Mouse (Mus musculus) heart, embryonic 13.5 days (tissue): ENCODE results near the gene Pilrb2. TPM values are rescaled to one million over a fixed set of nuclear protein-coding genes. Genes with fewer than 3 reads are reported as not detected.
"Not testable (repeated sequence)": the region's sequence is repeated elsewhere in the genome, so short reads cannot be mapped to it uniquely, and the experiment has no call there.

Source experiments
- ATAC-seq: fragments of 200-750 bp; cut with Nextera tagmentation; 2 replicates; pipeline ENCODE4 v1.8.0; 2017; ENCODE audit warnings: moderate TSS enrichment; ENCODE audit not compliant: insufficient number of reproducible peaks, low FRiP score, low TSS enrichment; ENCODE audit errors: extremely low read depth
- H3K27ac ChIP-seq: fragments of 300-500 bp; sonication (generic); replicated peaks from 2 replicates; pipeline ENCODE4 v1.5.1; 2015; ENCODE audit warnings: moderate library complexity, mild to moderate bottlenecking, inconsistent platforms
- H3K27me3 ChIP-seq: fragments of 300-500 bp; sonication (generic); replicated peaks from 2 replicates; pipeline ENCODE4 v1.6.1; 2015; ENCODE audit warnings: mild to moderate bottlenecking, inconsistent platforms
- H3K36me3 ChIP-seq: fragments of 300-500 bp; sonication (generic); 2 replicates; pipeline ENCODE4 v1.6.1; 2015; ENCODE audit warnings: mild to moderate bottlenecking, inconsistent platforms
- H3K4me1 ChIP-seq: fragments of 300-500 bp; sonication (generic); 2 replicates; pipeline ENCODE4 v1.6.1; 2015; ENCODE audit warnings: inconsistent platforms
- H3K4me2 ChIP-seq: fragments of 300-500 bp; sonication (generic); 2 replicates; pipeline ENCODE4 v1.6.1; 2015; ENCODE audit warnings: inconsistent platforms, mild to moderate bottlenecking, moderate library complexity
- H3K4me3 ChIP-seq: fragments of 300-500 bp; sonication (generic); 2 replicates; pipeline ENCODE4 v1.5.1; 2015; ENCODE audit warnings: moderate library complexity, mild to moderate bottlenecking, inconsistent platforms
- H3K9ac ChIP-seq: fragments of 300-500 bp; sonication (generic); 2 replicates; pipeline ENCODE4 v1.6.1; 2015; ENCODE audit warnings: inconsistent platforms, mild to moderate bottlenecking, moderate library complexity
- H3K9me3 ChIP-seq: fragments of 300-500 bp; sonication (generic); 2 replicates; pipeline ENCODE4 v1.6.1; 2016; ENCODE audit warnings: inconsistent platforms
- WGBS: fragments of 180-500 bp; shearing (Covaris S2); methylation state at CpG from one replicate; pipeline ENCODE4 v1.1.7; 2015; ENCODE audit warnings: mixed read lengths; 5-methylcytosine and 5-hydroxymethylcytosine counted together
- polyA plus RNA-seq: library from polyadenylated mRNA; unstranded; fragments of >200 nt; fragmentation: Nextera tagmentation; extraction: Ambion mirVana; gene quantifications from 2 replicates; pipeline ENCODE4 v1.2.1, GENCODE M21; 2015

Pilrb2 gene
- polyA plus RNA-seq, 1 experiment from 2014 or later: 3.2 TPM

- not testable (repeated sequence) for H3K9ac ChIP-seq, H3K27ac ChIP-seq, H3K4me3 ChIP-seq, H3K4me1 ChIP-seq, ATAC-seq, H3K27me3 ChIP-seq, H3K9me3 ChIP-seq, H3K4me2 ChIP-seq, H3K36me3 ChIP-seq
- WGBS: 26% methylated on average over 1 of the region's 1 CpGs
Observed at GRCm38 (mm10) chr5:137872381-137872702, 727 bp upstream of the Pilrb2 start.

- not testable (repeated sequence) for H3K27me3 ChIP-seq, H3K9me3 ChIP-seq, H3K4me1 ChIP-seq, H3K4me3 ChIP-seq, H3K4me2 ChIP-seq, H3K9ac ChIP-seq, H3K36me3 ChIP-seq, ATAC-seq, H3K27ac ChIP-seq
- WGBS: 51% methylated on average over 2 of the region's 2 CpGs
Observed at GRCm38 (mm10) chr5:137868600-137868999, 3.0 kb downstream of the Pilrb2 start.

GRCm38 (mm10) chr5:137864008-137864407, 7.6 kb downstream of the Pilrb2 start:
- not testable (repeated sequence) for H3K4me3 ChIP-seq, H3K9me3 ChIP-seq, H3K27me3 ChIP-seq, H3K4me2 ChIP-seq, H3K27ac ChIP-seq, H3K4me1 ChIP-seq, H3K36me3 ChIP-seq, H3K9ac ChIP-seq, ATAC-seq
- WGBS: 71% methylated on average over 1 of the region's 1 CpGs

- not testable (repeated sequence) for H3K4me1 ChIP-seq, H3K9me3 ChIP-seq, H3K4me3 ChIP-seq, H3K36me3 ChIP-seq, H3K9ac ChIP-seq, ATAC-seq, H3K4me2 ChIP-seq, H3K27ac ChIP-seq, H3K27me3 ChIP-seq
- 40% methylated on average over 2 of the region's 2 CpGs for WGBS
Observed at GRCm38 (mm10) chr5:137857960-137858710, 13.5 kb downstream of the Pilrb2 start, which contains the start of gene Pilrb1. Gene Pilrb1 (minus strand): TSS chr5:137858106.

- not testable (repeated sequence) for H3K36me3 ChIP-seq, H3K4me2 ChIP-seq, ATAC-seq, H3K9me3 ChIP-seq, H3K9ac ChIP-seq, H3K27me3 ChIP-seq, H3K4me1 ChIP-seq, H3K4me3 ChIP-seq, H3K27ac ChIP-seq
- 65% methylated on average over 5 of the region's 5 CpGs for WGBS
Observed at GRCm38 (mm10) chr5:137856870-137857269, 14.7 kb downstream of the Pilrb2 start.

GRCm38 (mm10) chr5:137854907-137855306, 16.7 kb downstream of the Pilrb2 start:
- not testable (repeated sequence) for H3K9me3 ChIP-seq, H3K27ac ChIP-seq, H3K4me1 ChIP-seq, H3K9ac ChIP-seq, H3K4me2 ChIP-seq, H3K4me3 ChIP-seq, H3K27me3 ChIP-seq, H3K36me3 ChIP-seq, ATAC-seq
- 54% methylated on average over 3 of the region's 3 CpGs for WGBS

GRCm38 (mm10) chr5:137850313-137850712, 21.3 kb downstream of the Pilrb2 start:
- H3K9ac ChIP-seq, H3K36me3 ChIP-seq, H3K4me3 ChIP-seq, ATAC-seq, H3K4me2 ChIP-seq, H3K27me3 ChIP-seq, H3K27ac ChIP-seq, H3K9me3 ChIP-seq, H3K4me1 ChIP-seq: not testable (repeated sequence)
- 69% methylated on average over 1 of the region's 1 CpGs for WGBS

- H3K9ac ChIP-seq, H3K4me3 ChIP-seq, H3K27me3 ChIP-seq, H3K4me1 ChIP-seq, H3K4me2 ChIP-seq, ATAC-seq, H3K36me3 ChIP-seq, H3K27ac ChIP-seq, H3K9me3 ChIP-seq: not testable (repeated sequence)
Observed at GRCm38 (mm10) chr5:137837110-137837509, 34.5 kb downstream of the Pilrb2 start.

- no peaks in the 10 kb centered on the region for H3K27me3 ChIP-seq
- H3K4me1 ChIP-seq: no peaks in the 10 kb centered on the region
- no peak for ATAC-seq
- no peak overlapping the region for H3K9ac ChIP-seq
- no peaks in the 10 kb centered on the region for H3K9me3 ChIP-seq
- no peak overlapping the region for H3K27ac ChIP-seq
- H3K4me2 ChIP-seq: no peak overlapping the region
- no peaks in the 10 kb centered on the region for H3K36me3 ChIP-seq
- H3K4me3 ChIP-seq: no peak overlapping the region
Observed at GRCm38 (mm10) chr5:137836611-137837010, 35.0 kb downstream of the Pilrb2 start.

GRCm38 (mm10) chr5:137835966-137836520, 35.6 kb downstream of the Pilrb2 start, which contains the start of gene Pilra:
Gene Pilra (minus strand): TSS chr5:137836281.
- 33% methylated on average over 2 of the region's 2 CpGs for WGBS
- H3K27ac ChIP-seq, H3K4me3 ChIP-seq, H3K36me3 ChIP-seq, H3K9ac ChIP-seq, H3K9me3 ChIP-seq, H3K4me1 ChIP-seq, ATAC-seq, H3K4me2 ChIP-seq, H3K27me3 ChIP-seq: not testable (repeated sequence)

GRCm38 (mm10) chr5:137833500-137833899, 38.1 kb downstream of the Pilrb2 start:
- 0 out of 2 replicates have a peak overlapping the region, but pooled peaks have one; percentile 6 for H3K27ac ChIP-seq
- no peaks in the 10 kb centered on the region for H3K36me3 ChIP-seq
- no peaks in the 10 kb centered on the region for H3K27me3 ChIP-seq
- no peak overlapping the region for H3K9ac ChIP-seq
- H3K4me3 ChIP-seq: no peak overlapping the region
- H3K9me3 ChIP-seq: no peaks in the 10 kb centered on the region
- H3K4me2 ChIP-seq: no peak overlapping the region
- no peaks in the 10 kb centered on the region for H3K4me1 ChIP-seq
- ATAC-seq: no peak
- WGBS: 42% methylated on average over 4 of the region's 4 CpGs

GRCm38 (mm10) chr5:137831506-137831905, 40.1 kb downstream of the Pilrb2 start:
- H3K4me3 ChIP-seq: no peak overlapping the region
- WGBS: 58% methylated on average over 6 of the region's 6 CpGs
- H3K27ac ChIP-seq: no peak overlapping the region
- no peak for ATAC-seq
- H3K4me2 ChIP-seq: no peak overlapping the region
- H3K27me3 ChIP-seq: no peaks in the 10 kb centered on the region
- no peaks in the 10 kb centered on the region for H3K36me3 ChIP-seq
- no peak overlapping the region for H3K9ac ChIP-seq
- no peaks in the 10 kb centered on the region for H3K4me1 ChIP-seq
- no peaks in the 10 kb centered on the region for H3K9me3 ChIP-seq
